Mouse (Mus musculus) mouse embryonic stem cell (cell line): ENCODE measurements at regions not wholly inside any gene's neighbourhood (a gene's known extent, or its start where the extent isn't known, plus 50 kb on each side); places are given as distances from the start of the nearest gene placed in this dataset.
"Not testable (repeated sequence)": the region's sequence is repeated elsewhere in the genome, so short reads cannot be mapped to it uniquely, and the experiment has no call there.

Source experiments
- in situ Hi-C, 2 experiments: fragments of 300-500 bp; cut with MboI; formaldehyde crosslinking; loops; 1 replicate in 1 of 2; 3 replicates in 1 of 2; pipeline ENCODE4 v1.14.3; 2019 to 2020; ENCODE audit warnings: low sequenced_read_pairs in 2 of 2, low pct_unique_long_range_greater_than_20kb in 1 of 2, mixed read lengths in 1 of 2; ENCODE audit not compliant: unreplicated experiment in 1 of 2

GRCm38 (mm10) chr14:87215099-87215498 is 74.1 kb upstream of the Diaph3 start:
- in situ Hi-C loops: loop anchor here (25.0 kb wide), 2 partner anchors 247 to 578 kb away; no protein-coding TSS in a partner anchor

DNA sequence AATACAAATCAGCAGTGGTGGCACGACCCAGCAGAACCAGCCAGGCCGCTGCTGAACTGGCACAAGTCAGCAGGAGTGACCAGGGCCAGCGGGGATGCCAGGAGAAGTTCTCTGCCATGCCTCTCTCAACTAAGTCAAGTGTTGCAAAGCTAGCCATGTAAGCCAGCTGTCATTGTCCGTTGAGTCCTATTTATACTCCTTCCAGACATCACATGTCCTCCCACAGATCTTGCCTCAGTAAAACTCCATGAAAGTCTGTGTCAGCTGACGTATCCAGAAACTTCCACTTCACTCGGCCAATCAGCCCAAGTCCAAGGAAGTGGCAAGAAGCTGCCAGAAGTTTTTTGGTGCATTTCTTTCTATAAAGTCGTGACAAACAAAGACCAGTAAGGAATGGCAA is 76.0 kb upstream of the Diaph3 start:
- in situ Hi-C loops: loop anchor here (25.0 kb wide), 2 partner anchors 245 to 580 kb away; no protein-coding TSS in a partner anchor

DNA sequence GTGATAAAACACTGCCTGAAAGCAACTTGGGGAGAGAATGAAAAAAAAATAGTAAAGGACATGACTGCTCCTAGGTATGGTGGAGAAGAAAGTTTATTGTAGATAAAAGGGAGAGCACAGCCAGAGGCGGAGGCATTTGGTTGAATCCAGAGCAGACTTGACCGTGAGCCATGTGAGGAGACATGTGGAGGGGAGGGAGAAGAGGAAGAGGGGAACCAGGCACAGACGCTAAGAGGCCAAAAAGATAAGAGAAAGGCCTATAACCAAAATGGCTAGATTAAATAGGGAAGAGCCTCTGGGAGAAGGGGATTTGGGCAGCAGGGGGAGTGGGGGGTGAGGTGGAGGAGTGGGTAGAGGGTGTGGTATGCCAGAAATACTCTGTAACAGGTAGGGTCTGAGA is 78.9 kb upstream of the Diaph3 start:
- in situ Hi-C loops: loop anchor here (25.0 kb wide), 2 partner anchors 242 to 583 kb away; no protein-coding TSS in a partner anchor

- in situ Hi-C loops: loop anchor here (25.0 kb wide), 2 partner anchors 237 to 588 kb away; no protein-coding TSS in a partner anchor
Measured at GRCm38 (mm10) chr14:87224870-87225269, 83.8 kb upstream of the Diaph3 start.

DNA sequence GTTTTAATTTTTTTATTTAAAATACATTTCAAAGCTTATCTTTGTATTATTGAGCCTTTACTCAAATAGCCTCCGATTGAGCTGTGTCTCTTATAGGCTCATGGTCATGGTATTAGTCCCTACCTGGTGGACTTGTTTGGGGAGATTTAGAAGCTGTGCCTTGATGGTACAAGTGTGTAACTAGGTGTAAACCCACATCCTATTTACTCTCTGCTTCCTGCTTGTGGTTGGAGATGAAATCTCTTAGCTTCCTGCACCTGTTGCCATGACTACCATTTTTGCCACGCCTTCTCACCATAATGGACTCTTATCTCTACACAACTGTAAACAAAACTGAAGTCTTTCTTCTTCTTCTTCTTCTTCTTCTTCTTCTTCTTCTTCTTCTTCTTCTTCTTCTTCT is 108.2 kb upstream of the Diaph3 start:
- in situ Hi-C loops: no loop called here

- in situ Hi-C loops: no loop called here
Measured at GRCm38 (mm10) chr14:87255484-87256208, 114.6 kb upstream of the Diaph3 start.

DNA sequence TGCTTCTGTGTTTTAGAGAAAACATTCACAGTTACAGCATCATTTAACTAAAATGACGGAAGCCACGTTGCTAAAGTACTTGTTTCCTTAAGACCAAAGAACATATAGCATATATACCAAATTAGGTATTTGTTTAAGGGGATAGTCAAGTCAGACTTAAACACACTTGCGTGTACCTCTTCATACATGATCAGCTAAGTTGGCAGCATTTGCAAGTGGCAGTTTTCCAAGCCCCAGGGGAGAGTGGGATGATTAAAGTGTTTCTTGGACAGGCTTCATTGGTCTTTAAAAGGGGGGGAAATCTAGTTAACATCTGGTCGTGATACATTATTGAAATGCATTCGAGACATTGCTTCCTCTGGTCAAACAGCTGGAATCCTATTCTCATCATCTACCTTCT is 120.7 kb upstream of the Diaph3 start:
- in situ Hi-C loops: no loop called here

- in situ Hi-C loops: no loop called here
Measured at GRCm38 (mm10) chr14:87264826-87265225, 123.8 kb upstream of the Diaph3 start.

DNA sequence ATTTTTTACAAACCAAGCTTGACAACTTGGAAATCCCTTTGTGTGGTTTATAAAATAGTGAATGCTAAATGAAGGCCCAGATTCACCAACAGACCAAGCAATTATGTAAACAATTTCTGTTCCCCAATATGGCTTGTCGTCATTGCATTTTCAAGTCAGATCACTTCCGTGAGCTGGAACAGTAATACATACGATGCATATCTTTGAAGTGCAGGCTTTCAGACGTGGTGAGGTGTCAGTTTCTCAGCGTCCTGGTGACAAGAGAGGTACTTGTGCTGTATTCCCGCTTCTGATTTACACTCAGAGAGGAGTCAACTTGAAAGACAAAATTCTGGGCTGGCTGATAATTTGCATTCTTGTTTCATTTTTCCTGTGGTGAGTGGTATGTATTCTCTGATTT is 125.3 kb upstream of the Diaph3 start:
- in situ Hi-C loops: no loop called here

DNA sequence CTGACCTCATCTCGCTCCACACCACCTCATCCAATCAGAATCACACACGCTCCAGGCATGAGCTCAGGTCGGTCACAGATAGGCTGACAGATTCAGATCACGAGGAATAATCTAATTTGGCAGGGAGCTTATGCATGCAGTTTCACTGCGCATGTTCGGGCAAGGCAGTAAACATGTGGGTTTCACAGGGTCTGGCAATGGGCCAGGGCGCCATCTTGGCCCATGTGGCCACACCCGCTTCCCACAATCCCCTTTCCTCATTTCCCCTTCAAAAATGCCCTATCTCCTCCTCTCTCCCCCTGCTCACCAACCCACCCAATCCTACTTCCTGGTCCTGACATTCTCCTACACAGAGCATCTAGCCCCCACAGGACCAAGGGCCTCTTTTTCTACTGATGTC is 127.2 kb upstream of the Tdrd3 start:
- in situ Hi-C loops: not testable (repeated sequence)

- in situ Hi-C loops: no loop called here
Measured at GRCm38 (mm10) chr14:87289708-87290243, 126.7 kb upstream of the Tdrd3 start.

DNA sequence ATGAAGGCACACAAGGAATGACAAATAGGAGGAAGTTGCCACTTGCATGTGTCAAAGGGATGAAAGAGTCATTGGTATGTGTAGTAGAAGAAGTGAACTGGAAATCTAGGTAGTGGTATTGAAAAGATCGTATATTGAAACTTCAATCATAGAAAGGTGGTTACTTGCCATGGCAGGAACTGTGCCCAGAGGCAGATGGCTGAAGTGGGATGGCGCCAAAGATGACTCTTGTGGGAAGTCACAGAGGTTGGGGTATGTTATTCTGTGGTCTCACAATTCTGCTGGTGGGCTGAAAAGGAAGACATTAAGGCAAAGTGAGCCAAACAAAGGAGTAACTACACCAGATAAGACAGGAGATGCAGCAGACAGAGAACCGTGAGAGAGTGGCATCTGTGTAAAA is 121.2 kb upstream of the Tdrd3 start:
- in situ Hi-C loops: no loop called here

GRCm38 (mm10) chr14:87297160-87297559 is 119.3 kb upstream of the Tdrd3 start:
- in situ Hi-C loops: no loop called here

DNA sequence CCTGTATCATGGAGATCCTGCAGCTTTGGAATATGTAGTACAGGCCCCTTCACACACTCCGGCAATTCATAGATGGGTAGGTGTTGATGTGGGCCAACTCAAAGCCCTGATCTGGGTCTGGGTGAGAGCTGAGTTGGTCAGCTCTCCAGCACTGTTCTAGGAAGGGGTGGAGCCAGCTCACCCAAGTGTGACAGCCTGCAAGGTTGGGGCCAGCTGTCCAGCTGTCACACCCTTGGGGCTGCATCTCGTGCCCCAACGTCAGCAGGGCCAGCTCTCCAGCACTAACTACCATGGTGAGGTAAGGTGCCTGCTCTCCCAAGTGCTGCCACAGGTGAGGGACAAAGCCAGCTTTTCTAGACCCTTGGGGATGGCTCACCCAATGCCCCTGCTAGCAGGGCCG is 115.6 kb upstream of the Tdrd3 start:
- in situ Hi-C loops: no loop called here

GRCm38 (mm10) chr14:87301564-87301963 is 114.9 kb upstream of the Tdrd3 start:
- in situ Hi-C loops: no loop called here

DNA sequence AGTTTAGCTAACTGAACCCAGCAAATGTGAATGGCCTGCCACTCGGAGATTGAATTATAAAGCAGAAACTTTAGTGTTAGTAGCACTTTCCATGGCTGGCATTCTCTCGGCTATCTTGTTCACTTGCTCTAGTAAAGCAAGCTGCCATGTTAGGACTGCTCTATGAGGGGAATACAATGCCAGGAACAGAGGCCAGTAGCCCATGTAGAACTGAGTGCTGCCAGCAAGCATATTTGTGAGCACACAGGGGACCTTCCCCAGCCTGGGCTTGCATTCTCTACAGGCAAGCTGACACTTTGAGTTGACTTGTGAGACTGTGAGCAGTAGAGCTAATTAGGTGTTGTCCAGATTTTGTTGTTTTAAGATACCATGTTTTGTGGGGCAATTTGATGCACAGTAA is 111.0 kb upstream of the Tdrd3 start:
- in situ Hi-C loops: no loop called here

GRCm38 (mm10) chr14:87306011-87306410 is 110.4 kb upstream of the Tdrd3 start:
- in situ Hi-C loops: no loop called here

- in situ Hi-C loops: no loop called here
Measured at GRCm38 (mm10) chr14:87308016-87308415, 108.4 kb upstream of the Tdrd3 start.

GRCm38 (mm10) chr14:87312318-87312717 is 104.1 kb upstream of the Tdrd3 start:
- in situ Hi-C loops: no loop called here
